Mouse (Mus musculus) liver, adult 2 months (tissue): Measurements from ENCODE around the gene Cnn1. TPM values are rescaled to one million over a fixed set of nuclear protein-coding genes. Genes with fewer than 3 reads are reported as not detected.

ENCODE experiments used
- DNase-seq: peaks from one replicate; pipeline ENCODE4 v3.0.0-alpha.2; 2011; ENCODE audit warnings: low read depth, low spot score; ENCODE audit errors: extremely low read depth
- H3K27ac ChIP-seq: fragments of 200-500 bp; replicated peaks from 2 replicates; pipeline ENCODE4 v1.5.1; 2012; ENCODE audit warnings: low read depth, mild to moderate bottlenecking, control low read depth, inconsistent platforms, low read length; ENCODE audit not compliant: insufficient read depth
- H3K27me3 ChIP-seq: fragments of 200-500 bp; 2 replicates; pipeline ENCODE4 v1.6.1; 2012; ENCODE audit warnings: mild to moderate bottlenecking, moderate library complexity, low read length, inconsistent platforms; ENCODE audit not compliant: control insufficient read depth, insufficient read depth
- H3K36me3 ChIP-seq: fragments of 200-500 bp; 2 replicates; pipeline ENCODE4 v1.6.1; 2012; ENCODE audit warnings: low read length, inconsistent platforms; ENCODE audit not compliant: control insufficient read depth, insufficient read depth
- H3K4me1 ChIP-seq: fragments of 200-500 bp; 2 replicates; pipeline ENCODE4 v1.6.1; 2011; ENCODE audit warnings: low read length; ENCODE audit not compliant: control insufficient read depth, insufficient read depth
- H3K4me3 ChIP-seq: fragments of 200-500 bp; 2 replicates; pipeline ENCODE4 v1.5.1; 2011; ENCODE audit warnings: low read depth, mild to moderate bottlenecking, control low read depth, low read length, moderate library complexity; ENCODE audit not compliant: insufficient read depth
- H3K79me2 ChIP-seq: fragments of 200-500 bp; 2 replicates; pipeline ENCODE4 v1.6.1; 2012; ENCODE audit warnings: inconsistent platforms, mild to moderate bottlenecking, low read length, moderate library complexity; ENCODE audit not compliant: control insufficient read depth, insufficient read depth
- H3K9ac ChIP-seq: fragments of 200-500 bp; 2 replicates; pipeline ENCODE4 v1.6.1; 2012; ENCODE audit warnings: low read depth, mild to moderate bottlenecking, control low read depth, inconsistent platforms, low read length
- CTCF ChIP-seq: fragments of 200-500 bp; IDR thresholded peaks from 2 replicates; pipeline ENCODE4 v1.5.1; 2011; ENCODE audit warnings: low read depth, low read length, control low read depth
- POLR2A ChIP-seq: fragments of 200-500 bp; IDR thresholded peaks from 2 replicates; pipeline ENCODE4 v1.6.1; 2011; ENCODE audit warnings: low read length, control low read depth; ENCODE audit not compliant: insufficient read depth; ENCODE audit errors: extremely low read depth
- WGBS: fragments of 180-500 bp; shearing (Covaris S2); methylation state at CpG from one replicate; pipeline ENCODE4 v1.1.7; 2018; 5-methylcytosine and 5-hydroxymethylcytosine counted together
- polyA plus RNA-seq: library from polyadenylated mRNA; depleted of rRNA; stranded (reverse); fragments of >200 nt; gene quantifications from 2 replicates; pipeline ENCODE4 v1.2.3, GENCODE M21; 2012
- total RNA-seq: library from RNA; depleted of rRNA; stranded (reverse); fragments of >200 nt; gene quantifications from 2 replicates; pipeline ENCODE4 v1.2.3, GENCODE M21; 2014

Cnn1 gene
- total and polyA plus RNA-seq, 2 experiments = 0.22 to 0.28 TPM

DNA sequence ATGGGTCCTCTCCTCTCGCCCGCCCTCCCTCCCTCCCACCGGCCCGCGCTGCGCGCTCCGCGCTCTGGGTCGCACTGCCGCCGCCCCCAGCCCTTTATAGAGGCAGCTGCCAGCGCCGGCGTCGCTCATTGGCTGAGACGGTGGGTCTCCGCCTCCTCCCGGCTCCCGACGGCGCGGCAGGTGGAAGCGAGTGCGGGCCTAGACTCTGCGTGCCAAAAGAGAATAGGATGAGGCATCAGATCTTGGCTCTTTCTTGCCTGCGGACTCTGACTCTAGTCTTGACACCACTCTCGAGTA is 47.1 kb upstream of the Cnn1 start, which contains the start of gene Elavl3:
Gene Elavl3, minus strand, starts transcription at position 66 of the 297 bp plus-strand sequence.
- Histone ChIP-seq H3K79me2 (no peaks in the 10 kb centered on the region), H3K36me3 (no peaks in the 10 kb centered on the region), H3K27me3 (peaks cover 19% of the 10 kb centered on the region), H3K4me3 (no peak within 1 kb of the TSS), H3K9ac (no peak within 1 kb of the TSS), H3K27ac (no peak within 1 kb of the TSS), H3K4me1 (peaks cover 7% of the 10 kb centered on the region; the same call in 1 of the 2 replicates)
- 6% methylated on average over 24 of the region's 28 CpGs for WGBS
- TF ChIP-seq POLR2A (no peak), CTCF (no peak)
- no peak for DNase-seq

DNA sequence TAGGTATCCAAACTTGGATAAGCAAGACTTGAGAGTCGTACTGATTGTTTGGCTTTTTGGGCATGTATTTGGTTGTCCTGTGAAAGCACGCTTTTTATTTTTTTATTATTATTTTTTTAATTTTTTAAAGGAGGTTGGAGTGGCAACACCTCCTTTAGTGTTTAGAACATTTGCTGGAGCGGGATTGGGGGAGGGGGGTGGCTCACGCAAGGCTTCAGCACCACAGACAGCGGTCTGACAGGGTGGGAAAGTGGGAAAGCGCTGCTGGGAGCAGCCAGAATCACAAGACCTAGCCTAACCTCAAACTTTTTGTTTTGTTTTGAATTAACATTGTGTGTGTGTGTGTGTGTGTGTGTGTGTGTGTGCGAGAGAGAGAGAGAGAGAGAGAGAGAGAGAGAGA is 45.4 kb upstream of the Cnn1 start:
- DNase-seq = no peak
- no peak overlapping the region for H3K27ac ChIP-seq
- H3K27me3 ChIP-seq = peaks cover 19% of the 10 kb centered on the region
- no peak overlapping the region for H3K9ac ChIP-seq
- no peaks in the 10 kb centered on the region for H3K36me3 ChIP-seq
- no peak overlapping the region for H3K4me3 ChIP-seq
- no peaks in the 10 kb centered on the region for H3K79me2 ChIP-seq
- peaks cover 7% of the 10 kb centered on the region; the same call in 1 of the 2 replicates for H3K4me1 ChIP-seq
- TF ChIP-seq CTCF (no peak), POLR2A (no peak)
- 31% methylated on average over 6 of the region's 7 CpGs for WGBS

GRCm38 (mm10) chr9:22054411-22055076 is 44.5 kb upstream of the Cnn1 start:
- DNase-seq = peak; percentile 92

DNA sequence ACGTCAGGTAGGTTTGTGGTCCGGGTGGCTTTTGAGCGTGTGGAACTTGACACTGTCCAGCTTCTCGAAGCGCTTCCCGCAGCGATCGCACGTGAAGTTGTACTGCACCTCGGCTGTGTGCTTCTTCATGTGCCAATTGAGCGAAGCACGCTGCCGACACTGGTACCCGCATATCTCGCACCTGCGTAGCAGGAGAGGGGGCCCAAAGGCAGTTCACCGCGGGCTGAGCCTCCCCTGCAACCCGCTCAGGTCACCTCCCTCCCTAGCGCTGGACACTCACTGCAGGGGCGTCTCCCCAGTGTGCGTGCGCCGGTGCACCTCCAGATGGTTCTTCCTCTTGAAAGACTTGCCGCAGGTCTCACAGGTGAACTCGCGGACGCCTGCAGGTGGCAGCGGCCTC is 43.3 kb upstream of the Cnn1 start:
- Histone ChIP-seq H3K36me3 (0 out of 2 replicates have a peak, but pooled peaks cover 2% of the 10 kb centered on the region), H3K4me1 (peaks cover 7% of the 10 kb centered on the region; the same call in 1 of the 2 replicates), H3K79me2 (no peaks in the 10 kb centered on the region), H3K9ac (no peak overlapping the region), H3K27ac (no peak overlapping the region), H3K4me3 (no peak overlapping the region), H3K27me3 (peaks cover 13% of the 10 kb centered on the region)
- TF ChIP-seq CTCF (no peak), POLR2A (no peak)
- 48% methylated on average over 29 of the region's 29 CpGs for WGBS
- DNase-seq = no peak

More at GRCm38 (mm10) chr9:22054411-22055076, 44.5 kb upstream of the Cnn1 start:
- Histone ChIP-seq H3K36me3 (no peaks in the 10 kb centered on the region), H3K9ac (no peak overlapping the region; the same call in 1 of the 2 replicates), H3K79me2 (no peaks in the 10 kb centered on the region), H3K4me1 (peaks cover 7% of the 10 kb centered on the region; the same call in 1 of the 2 replicates), H3K27ac (peak overlapping the region; percentile 40; the same call in 1 of the 2 replicates), H3K4me3 (peak overlapping the region; percentile 48), H3K27me3 (peaks cover 19% of the 10 kb centered on the region)
- TF ChIP-seq CTCF (peak; percentile 89), POLR2A (no peak)
- under 1% methylated on average over 32 of the region's 32 CpGs for WGBS

DNA sequence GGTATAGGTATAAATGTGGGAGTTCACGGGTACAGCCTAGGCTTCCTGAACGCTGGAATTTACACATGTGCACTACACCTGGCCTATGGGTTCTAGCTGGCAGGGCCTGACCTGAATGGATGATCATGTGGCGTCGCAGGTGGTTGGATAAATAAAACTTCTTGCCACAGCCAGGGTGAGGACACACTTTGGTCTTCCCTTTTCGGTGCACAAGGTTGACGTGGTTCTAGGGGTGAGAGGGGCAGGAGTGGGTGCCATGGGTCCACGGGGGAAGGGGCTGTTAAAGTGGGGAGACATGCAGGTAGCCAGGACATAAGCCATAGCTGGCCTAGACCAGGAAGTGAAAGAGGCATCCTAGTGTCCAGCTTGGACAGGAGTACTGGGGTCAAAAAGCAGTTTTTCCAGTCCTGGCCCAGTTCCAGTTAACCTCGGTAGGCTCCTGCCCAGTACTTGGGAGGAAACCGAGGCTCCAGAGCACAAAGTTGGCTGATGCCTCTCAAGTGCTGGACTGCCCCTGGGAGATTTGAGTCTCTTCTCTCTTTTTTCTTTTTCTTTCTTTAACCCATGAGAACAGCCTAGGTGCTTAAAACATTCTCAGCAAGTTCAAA is 42.6 kb upstream of the Cnn1 start:
- Histone ChIP-seq H3K36me3 (0 out of 2 replicates have a peak, but pooled peaks cover 2% of the 10 kb centered on the region), H3K4me3 (no peak overlapping the region), H3K9ac (no peak overlapping the region), H3K27ac (peak overlapping the region; percentile 17; the same call in 1 of the 2 replicates), H3K4me1 (peaks cover 7% of the 10 kb centered on the region; the same call in 1 of the 2 replicates), H3K79me2 (no peaks in the 10 kb centered on the region), H3K27me3 (peaks cover 6% of the 10 kb centered on the region)
- DNase-seq = peak; percentile 82
- TF ChIP-seq CTCF (no peak), POLR2A (no peak)
- 25% methylated on average over 9 of the region's 9 CpGs for WGBS
